Mouse (Mus musculus) kidney, adult 2 months (tissue): ENCODE results near the gene Jakmip3.

ENCODE experiments used
- CTCF ChIP-seq: fragments of 200-500 bp; conservative IDR thresholded peaks from 2 replicates; pipeline ENCODE4 v1.5.1; 2011; ENCODE audit warnings: low read depth, mild to moderate bottlenecking, control low read depth, low read length, moderate library complexity, mixed read lengths; ENCODE audit not compliant: insufficient read depth, insufficient read length
- POLR2A ChIP-seq: fragments of 200-500 bp; IDR thresholded peaks from one replicate; pipeline ENCODE4 v1.6.1; 2011; ENCODE audit warnings: low read depth, low read length, control low read depth

DNA sequence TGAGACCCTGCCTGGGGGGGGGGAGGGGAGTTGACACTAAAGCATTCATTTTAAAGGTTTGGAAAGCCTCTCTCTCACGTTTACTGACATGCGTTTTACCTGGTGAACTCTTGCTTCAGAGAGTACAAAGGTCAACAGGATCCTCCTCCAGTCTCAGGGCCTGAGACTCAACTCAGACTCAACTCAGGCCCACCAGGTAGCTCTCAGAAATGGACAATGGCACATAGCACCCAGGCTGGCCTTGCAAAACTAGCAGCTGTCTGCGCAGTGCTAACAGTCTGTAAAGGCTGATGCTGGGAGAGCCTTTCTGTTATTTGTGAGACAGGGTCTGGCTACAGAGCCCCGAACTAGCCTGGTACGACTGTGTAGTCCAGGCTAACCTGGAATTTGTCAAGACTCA, 32.6 kb upstream of the Jakmip3 start:
- no peak for TF ChIP-seq POLR2A
- no peak for TF ChIP-seq CTCF
